Mouse (Mus musculus) liver (tissue): ENCODE measurements around the gene Zmynd10.
"Not testable (repeated sequence)": the region's sequence is repeated elsewhere in the genome, so short reads cannot be mapped to it uniquely, and the experiment has no call there.

ENCODE experiments used
- DNase-seq: peaks from one replicate; pipeline ENCODE4 v3.0.0-alpha.2; 2020; ENCODE audit warnings: mixed read lengths

Zmynd10 gene

DNA sequence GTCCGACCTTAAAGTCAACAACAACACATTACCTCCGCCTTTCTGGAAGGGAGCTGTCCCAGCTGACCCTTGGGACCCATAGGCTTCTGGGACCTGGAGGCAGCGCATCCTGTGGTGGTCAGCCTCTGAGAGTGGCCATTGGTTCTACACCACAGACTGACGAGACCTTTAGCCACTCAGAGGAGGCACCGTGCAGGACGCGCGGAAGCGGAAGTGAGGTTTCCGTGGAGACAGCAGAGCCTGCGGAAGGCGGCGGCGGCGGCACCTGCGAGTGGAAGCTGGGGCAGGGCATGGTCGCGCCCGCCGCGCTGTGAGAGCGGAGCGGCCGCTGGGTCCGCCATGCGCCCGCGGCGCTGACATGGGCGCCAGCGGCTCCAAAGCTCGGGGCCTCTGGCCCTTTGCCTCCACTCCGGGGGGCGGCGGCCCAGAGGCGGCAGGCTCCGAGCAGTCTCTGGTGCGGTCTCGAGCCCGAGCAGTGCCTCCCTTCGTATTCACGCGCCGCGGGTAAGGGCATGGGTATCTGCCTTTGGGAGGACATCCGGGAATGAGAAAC lies 16.0 kb downstream of the Zmynd10 start, which contains the start of gene Tusc2:
TSS of gene Tusc2 (plus strand) at position 227 of the 553 bp plus-strand sequence.
- peak; percentile 95 for DNase-seq

DNA sequence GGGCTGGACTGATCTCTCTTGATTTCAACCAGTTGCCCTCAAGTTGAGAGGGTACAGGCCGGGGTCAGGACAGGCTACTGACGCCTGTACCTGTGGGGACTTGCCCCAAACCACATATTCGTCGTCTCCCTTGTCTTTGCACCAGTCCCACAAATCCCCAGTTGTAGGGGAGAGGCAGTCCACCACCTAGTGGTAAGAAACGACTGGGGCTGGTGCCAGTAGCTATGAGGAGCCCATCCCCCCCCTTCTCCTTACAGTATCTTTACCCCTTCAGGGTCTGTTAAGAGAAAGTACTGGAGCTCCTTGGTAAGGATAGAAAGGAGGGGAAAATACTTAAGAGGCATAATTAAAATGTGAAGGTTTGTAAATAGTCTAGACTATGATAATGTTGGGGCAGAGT lies 18.5 kb downstream of the Zmynd10 start:
- not testable (repeated sequence) for DNase-seq

DNA sequence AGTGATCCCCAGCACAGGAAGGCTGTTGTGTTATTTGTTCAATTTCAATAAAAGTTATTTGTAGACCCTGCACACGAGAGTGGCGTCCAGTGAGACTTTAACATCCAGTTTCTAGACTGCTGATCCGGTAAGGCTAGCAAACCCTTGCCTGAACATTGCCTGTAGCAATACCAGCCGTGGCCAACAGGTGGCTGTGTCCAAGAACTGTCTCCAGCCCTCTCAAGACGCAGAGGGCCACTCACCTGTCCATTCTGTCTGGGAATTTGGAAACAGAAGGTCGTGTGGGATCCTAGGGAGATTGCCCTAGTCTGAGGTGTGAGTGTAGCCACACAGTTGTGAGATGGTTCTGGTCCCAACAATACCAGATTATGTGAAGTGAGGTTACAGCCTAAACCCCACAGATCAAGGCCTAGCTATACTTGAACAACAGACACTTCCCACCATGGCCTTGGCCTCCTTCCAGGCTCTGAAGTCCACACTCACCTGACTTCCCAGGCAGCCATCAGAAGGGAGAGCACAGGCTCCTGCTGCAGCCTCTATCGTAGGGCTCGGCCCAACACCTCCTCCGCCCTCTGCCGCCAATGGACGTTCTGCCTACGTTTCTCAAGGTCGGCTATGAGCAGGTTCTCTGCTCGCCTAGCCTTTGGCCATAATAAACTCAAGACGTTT lies 19.1 kb downstream of the Zmynd10 start:
- DNase-seq, result peak; percentile 91

DNA sequence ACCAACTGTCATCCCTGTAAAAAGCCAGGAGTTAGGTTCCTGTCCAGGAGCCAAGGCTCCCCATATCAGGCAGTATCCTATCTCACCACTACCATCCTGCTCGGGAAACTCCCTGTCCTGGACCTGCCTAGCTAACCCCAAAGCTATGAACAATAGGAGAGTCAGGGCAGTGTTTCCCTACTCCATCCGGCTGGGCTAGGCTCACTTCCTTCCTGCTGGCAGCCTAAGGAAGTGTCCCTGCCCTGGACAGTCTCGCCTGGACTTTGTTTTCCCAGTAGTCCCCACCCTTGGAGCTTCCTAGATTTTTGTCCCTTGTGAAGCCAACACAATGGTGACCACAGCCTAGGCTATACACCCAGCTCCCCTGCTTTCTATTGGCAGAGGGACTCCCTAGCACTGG lies 19.8 kb downstream of the Zmynd10 start:
- DNase-seq, result no peak

DNA sequence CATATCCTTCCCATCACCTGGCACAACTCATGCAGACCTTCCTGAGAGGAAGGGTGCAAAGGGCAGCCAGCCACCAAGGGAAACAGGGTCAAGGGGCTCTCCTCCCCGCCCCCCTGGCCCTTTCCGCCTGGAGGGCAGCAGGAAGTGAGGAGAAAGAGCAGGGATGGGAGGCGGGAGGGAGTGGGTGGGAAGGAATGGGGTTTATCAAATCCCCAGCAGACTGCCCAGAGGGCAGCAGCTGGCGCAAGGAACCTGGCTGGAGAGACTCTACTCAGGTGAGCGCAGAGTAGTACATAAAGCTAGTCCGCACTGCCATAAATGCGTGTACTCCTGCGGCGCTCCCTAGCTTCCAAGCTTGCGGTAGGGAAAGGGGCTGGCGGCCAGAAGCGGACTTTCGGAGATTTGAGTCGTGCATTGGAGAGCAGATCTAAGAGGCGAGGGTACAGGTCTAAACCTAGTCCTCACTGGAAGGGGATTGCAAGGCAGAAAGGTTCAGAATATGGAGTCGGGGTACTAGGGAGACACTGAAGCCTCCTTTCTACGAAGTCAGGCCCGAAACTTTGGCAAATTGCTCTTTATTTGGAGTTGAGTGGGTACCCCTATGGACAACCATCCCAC lies 20.7 kb downstream of the Zmynd10 start, which contains the start of gene Hyal2:
TSS of gene Hyal2 (plus strand) at position 244 of the 618 bp plus-strand sequence.
- DNase-seq, result peak; percentile 62

DNA sequence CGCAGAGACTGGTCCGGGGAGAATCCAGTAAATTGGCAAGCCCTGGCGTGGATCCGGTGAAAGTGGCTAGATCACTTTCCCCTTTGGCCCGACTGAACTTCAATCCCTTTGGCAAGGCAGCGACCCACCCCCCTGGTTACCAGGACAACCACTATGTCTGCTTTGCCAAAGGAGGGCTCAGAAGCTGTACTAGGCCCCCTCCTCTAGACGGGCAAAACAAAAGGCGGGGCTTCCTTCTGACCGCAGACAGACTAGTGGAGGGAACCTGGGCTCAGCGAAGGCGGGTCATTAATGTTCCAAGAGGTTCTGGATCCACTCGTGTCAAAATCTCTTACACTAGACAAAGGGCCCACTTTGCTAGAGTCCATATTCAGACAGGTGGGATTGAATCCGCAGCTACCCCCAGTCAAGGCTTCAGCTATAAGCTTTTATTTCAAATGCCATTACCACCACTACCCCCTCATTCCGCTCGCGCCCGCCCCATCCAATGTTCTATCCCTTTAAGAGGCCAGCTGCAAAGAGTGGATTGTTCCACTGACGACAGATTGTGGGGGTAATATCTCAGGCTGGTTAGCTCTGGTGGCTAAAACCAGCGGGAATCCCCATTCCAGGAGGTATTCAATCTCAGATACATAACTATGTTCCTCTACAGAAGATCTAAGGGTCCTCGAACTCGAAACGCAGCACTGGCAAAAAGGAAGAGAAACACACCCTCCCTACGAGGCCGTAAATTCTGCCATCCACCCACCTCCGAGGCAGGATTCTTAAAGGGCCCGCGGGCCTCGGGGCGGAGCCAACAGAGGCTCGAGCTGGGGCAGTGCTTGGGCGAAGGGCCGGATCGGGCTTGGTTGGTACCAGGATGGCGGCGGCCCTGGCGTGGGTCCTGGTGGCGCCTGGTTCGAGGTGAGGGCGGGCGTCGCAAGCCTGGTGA lies 21.5 kb downstream of the Zmynd10 start:
- DNase-seq, result peak; percentile 91

DNA sequence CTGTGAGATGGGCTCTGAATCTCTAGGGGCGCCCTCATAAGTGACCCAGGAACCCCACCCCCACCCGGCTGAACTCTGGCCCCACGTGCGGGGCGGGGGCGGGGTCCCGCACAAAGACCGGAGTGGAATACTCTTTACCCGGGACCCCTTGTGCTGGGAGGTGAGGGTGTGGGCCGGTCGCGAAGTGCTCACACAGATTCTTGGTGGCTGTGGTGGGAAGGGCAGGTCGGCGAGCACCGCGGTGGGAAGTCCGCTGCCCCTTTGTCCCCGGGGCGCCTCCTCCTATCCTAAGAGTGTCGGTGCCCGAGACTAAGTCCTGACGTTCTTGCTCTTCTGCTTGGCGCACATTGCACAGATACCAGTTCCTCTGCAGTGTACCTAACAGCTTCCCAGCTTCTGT lies 22.2 kb downstream of the Zmynd10 start:
- no peak for DNase-seq

DNA sequence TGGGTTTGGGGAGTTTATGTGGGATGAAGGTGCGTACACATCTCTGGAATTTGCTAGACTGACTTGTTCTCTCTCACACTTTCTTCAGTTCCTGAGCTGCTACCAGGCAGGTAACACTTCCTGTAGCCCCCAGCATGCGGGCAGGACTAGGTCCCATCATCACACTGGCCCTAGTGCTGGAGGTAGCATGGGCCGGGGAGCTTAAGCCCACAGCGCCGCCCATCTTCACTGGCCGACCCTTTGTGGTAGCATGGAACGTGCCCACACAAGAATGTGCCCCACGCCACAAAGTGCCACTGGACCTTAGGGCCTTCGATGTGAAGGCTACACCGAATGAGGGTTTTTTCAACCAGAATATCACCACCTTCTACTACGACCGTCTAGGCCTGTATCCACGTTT lies 22.9 kb downstream of the Zmynd10 start:
- DNase-seq, result no peak

DNA sequence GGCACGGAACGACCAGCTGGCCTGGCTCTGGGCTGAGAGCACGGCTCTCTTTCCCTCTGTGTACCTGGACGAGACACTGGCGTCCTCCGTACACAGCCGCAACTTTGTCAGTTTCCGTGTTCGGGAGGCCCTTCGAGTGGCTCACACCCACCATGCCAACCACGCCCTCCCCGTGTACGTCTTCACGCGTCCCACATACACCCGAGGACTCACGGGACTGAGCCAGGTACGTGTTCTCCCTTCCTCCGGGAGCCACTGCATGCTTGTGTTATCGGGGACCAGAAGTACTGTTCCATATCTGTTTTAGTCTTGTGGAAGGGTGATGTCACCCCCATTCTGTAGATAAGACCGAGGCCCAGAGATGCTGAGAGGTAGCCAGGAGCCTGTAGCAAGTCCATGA lies 23.7 kb downstream of the Zmynd10 start:
- DNase-seq, result peak; percentile 83

DNA sequence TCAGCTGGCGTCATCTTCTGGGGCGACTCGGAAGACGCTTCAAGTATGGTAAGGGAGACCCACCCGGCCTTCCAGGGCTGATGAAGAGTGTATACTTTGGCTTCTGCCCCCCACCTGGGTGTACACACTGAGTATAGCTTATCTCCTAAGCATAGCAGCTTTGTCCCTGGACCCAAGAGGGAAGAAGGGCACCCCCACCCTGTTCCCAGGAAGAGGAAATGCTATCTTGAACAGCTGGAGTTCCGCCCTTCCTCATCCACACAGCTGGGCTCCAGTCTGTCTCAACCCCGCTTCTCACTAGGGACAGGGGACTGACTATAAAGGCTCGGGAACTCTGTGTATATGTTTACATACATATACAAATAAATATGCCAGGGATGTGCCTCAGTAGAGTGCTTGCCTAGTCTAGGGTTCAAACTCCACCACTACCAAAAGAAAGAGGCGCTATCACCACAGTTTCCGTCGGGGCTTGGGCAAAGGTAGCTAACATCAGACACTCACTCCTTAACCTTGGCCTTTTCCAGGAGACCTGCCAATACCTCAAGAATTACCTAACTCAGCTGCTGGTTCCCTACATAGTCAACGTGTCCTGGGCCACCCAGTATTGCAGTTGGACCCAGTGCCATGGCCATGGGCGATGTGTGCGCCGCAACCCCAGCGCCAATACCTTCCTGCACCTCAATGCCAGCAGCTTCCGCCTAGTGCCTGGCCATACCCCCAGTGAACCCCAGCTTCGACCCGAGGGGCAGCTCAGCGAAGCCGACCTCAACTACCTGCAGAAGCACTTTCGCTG lies 24.6 kb downstream of the Zmynd10 start:
- DNase-seq, result peak; percentile 76

DNA sequence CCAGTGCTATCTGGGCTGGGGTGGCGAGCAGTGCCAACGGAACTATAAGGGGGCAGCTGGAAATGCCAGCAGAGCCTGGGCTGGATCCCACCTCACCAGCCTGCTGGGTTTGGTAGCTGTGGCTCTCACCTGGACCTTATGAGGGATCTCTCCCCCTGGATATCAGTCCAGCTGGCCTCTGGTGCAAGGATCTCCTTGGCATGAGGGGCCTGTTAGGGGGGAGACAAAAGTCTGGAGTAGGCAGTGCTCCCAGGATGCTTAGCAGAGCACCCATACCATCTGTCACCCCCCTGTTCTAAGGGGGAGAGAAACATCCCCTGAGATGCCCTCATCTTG lies 25.2 kb downstream of the Zmynd10 start:
- DNase-seq, result no peak

DNA sequence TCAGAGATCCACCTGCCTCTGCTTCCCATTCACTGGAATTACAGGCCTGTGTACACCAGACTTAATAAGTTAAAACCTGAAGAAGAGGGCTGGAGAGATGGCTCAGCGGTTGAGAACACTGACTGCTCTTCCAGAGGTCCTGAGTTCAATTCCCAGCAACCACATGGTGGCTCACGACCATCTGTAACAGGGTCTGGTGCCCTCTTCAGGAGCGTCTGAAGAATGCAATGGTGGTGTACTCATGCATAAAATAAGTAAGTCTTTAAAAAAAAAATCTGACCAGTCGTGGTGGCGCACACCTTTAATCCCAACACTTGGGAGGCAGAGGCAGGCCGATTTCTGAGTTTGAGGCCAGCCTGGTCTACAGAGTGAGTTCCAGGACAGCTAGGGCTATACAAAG lies 26.7 kb downstream of the Zmynd10 start:
- DNase-seq, result not testable (repeated sequence)

DNA sequence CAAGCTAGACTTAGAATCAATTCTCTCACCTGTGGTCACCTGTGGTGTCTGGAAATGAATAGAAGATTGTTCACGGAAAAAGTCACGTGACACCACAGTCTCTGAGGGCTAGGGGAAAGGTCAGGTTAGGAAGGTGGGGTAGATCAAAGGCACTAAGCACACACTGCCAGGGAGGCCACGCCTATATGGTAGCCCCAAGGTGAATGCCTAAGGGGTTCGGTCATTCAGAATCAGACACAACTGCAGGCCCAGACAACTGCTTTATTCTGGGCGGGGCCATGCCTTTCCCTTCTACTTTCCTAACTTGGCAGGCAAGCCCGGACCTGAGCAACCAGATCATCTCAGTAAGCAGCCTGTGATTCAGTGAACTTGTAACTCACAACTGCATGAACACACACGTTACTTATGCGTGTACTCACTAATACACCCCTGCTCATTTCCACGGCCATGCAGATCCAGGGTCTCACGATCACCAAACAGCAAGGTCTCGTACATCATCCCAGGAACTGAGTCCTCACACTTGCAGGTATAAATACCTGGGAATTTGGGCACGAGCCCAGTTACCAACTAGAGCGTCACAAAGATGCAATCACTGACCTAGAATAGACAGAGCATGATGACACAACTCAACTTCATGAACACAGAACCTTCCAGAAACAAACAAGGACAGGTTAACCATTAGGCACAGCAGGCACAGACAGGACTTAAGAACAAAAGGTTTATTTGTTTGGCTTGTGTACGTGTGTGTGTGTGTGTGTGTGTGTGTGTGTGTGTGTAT lies 28.7 kb downstream of the Zmynd10 start:
- peak; percentile 12 for DNase-seq

DNA sequence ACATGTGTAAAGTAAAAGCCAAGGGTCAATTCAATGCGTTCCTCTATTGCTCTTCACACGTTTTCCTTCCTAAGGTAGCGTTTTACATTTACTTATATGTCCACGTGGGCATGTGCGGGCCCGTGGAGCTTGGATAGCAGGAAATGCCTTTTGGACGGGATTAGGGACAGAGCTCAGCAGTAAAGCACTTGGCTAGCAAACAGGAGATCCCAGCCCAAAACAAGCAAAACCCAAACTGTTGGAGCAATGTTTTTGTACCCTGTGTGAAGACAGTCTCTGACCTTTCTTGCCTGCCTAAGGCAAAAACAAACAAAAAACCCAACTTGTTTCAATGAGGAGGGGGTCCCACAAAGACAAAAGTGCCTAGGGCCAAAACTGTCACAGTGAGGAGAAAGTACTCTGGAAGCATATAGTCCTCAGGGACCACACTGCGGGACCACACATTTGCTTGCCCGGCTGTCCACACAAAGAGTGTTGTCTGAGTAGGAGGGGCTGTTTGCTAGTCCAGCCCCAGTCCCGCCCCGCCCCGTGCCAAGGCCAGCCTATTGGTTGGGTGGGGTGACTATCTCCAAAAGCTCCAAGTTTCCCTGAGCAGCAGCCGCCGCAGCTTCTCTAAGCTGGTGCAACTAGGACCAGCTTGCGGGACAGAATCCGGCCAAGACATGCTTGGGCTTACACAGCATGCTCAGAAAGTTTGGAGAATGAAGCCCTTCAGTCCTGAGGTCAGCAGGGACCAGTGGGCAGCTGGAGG lies 29.4 kb downstream of the Zmynd10 start, which contains the start of gene Hyal1:
TSS of gene Hyal1 (plus strand) at position 571 of the 751 bp plus-strand sequence.
- DNase-seq, result peak; percentile 95

DNA sequence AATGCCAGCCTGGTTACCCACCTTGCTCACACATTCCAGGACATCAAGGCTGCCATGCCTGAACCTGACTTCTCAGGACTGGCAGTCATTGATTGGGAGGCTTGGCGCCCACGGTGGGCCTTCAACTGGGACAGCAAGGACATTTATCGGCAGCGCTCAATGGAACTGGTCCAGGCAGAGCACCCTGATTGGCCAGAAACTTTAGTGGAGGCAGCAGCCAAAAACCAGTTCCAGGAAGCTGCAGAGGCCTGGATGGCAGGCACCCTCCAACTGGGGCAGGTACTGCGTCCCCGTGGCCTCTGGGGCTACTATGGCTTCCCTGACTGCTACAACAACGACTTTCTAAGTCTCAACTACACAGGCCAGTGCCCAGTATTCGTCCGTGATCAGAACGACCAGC lies 30.8 kb downstream of the Zmynd10 start:
- no peak for DNase-seq

DNA sequence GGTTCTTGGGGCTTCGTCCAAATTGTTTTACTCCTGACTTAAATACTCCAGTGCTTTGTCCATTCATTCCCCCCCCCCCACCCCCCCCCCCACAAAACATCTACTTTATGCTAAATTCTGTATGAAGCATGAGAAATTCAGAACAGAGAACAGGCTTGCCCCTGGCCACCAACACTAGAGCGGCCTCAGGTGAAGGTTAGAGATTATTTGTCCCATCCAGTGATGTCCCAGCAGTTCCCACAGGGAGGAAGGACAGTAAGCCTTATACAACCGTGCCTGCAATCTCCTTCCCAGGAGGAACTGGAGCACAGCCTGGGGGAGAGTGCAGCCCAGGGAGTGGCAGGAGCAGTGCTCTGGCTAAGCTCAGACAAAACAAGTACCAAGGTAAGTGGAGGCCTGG lies 31.5 kb downstream of the Zmynd10 start, which contains the start of gene Naa80:
TSS of gene Naa80 (plus strand) at position 301 of the 400 bp plus-strand sequence.
- no peak for DNase-seq

DNA sequence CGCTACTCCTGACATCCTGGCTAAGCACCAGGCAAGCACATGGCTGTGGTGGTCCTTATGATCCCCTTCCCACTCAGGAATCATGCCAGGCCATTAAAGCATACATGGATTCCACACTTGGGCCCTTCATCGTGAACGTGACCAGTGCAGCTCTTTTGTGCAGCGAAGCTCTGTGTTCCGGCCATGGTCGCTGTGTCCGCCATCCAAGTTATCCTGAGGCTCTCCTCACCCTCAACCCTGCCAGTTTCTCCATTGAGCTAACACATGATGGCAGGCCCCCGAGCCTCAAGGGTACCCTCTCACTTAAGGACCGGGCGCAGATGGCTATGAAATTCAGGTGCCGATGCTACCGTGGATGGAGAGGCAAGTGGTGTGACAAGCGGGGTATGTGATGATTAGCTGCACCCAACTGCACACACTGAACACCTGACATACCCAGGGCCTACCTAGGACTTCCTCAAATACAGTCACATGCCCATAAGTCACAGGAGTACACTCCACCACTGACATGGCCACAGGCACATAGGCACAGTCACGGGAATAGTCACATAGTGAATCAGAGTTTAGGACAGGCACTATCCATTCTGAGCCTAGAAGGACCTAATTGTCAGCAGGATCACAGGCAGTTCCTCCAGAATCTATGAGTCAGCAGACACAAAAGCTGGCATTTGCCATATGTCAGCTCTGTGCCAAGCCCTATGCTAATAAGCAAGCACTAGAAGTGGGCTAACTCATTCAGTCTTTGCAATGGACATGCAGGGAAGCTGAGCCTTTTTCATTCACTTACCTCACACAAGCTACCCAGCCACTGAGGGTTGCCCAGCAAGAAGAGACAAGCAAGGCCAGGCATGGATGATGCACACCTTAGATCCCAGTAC lies 32.2 kb downstream of the Zmynd10 start:
- no peak for DNase-seq

DNA sequence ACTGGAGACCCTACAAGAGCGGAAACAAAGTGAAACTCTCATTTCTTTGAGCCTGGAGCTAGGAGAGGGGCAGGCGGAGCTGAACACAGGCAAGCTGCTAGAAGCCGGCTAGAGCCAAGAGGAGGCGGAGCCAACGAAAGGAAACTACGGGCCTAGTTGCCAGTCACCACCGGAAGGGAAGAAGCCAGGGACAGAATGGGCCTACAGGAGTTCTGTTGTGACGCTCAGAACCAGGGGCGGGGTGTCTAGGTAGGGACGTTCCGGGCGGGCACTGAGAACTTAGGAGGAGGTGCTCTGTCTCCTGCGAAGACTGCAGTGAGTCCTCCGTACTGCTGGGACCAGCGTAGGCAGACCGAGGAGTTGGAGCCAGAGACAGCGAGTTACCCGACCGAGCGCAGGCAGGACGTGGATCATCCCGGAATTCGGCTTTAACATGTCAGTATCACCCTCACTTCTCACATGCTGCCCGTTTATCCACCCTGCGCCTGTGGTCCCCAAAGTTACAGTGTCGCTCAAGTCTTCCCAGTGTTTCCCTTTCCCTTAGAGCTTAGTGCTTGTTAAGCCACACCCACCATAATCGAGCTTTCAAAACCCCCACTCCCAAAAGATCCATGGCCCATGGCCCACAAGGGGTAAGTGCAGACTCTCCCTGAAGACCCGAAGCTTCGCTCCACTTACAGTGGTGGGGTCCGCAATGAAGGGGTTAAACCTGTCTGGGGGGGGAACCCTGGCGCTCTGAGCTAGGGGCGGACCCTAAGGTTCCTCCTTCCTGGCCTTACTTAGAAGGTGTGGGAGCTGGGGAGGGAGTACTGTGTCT lies 33.6 kb downstream of the Zmynd10 start, which contains the start of gene Hyal3:
TSS of gene Hyal3 (plus strand) at position 318 of the 817 bp plus-strand sequence.
- DNase-seq, result peak; percentile 92

DNA sequence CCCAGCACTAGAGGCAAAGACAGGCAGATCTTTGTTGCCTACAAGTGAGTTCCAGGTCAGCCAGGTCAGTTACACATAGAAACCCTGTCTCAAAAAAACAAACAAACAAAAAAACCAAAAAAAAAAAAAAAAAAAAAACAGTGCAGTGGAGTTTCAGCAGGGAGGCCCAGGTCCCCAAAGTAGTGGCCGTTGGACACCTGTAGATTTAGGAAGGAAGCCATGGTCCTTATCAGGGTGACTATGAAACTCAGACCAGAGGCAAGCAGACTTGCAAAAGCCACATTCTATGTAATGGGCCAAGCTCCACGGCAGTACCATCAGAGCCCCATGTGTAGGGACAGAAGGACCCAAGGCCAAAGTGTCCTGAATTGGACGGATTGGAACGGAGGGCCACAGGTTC lies 34.5 kb downstream of the Zmynd10 start:
- DNase-seq, result no peak
